Mouse (Mus musculus) gastrocnemius, postnatal 25 days (tissue): ENCODE data around the gene Tnik. TPM values are rescaled to one million over a fixed set of nuclear protein-coding genes. Genes with fewer than 3 reads are reported as not detected.
A peak's percentile ranks its signal among the peaks of the same experiment; 100 is the strongest.

Source experiments
- DNase-seq: peaks from one replicate; pipeline ENCODE4 v3.0.0; 2022
- total RNA-seq, 2 experiments: library from RNA; stranded (reverse); gene quantifications; 1 replicate in 1 of 2; 2 replicates in 1 of 2; pipeline ENCODE4 v1.2.3; 2021

The Tnik gene
- total RNA-seq, 2 experiments from 2014 or later, result 40.6 to 45.9 TPM

DNA sequence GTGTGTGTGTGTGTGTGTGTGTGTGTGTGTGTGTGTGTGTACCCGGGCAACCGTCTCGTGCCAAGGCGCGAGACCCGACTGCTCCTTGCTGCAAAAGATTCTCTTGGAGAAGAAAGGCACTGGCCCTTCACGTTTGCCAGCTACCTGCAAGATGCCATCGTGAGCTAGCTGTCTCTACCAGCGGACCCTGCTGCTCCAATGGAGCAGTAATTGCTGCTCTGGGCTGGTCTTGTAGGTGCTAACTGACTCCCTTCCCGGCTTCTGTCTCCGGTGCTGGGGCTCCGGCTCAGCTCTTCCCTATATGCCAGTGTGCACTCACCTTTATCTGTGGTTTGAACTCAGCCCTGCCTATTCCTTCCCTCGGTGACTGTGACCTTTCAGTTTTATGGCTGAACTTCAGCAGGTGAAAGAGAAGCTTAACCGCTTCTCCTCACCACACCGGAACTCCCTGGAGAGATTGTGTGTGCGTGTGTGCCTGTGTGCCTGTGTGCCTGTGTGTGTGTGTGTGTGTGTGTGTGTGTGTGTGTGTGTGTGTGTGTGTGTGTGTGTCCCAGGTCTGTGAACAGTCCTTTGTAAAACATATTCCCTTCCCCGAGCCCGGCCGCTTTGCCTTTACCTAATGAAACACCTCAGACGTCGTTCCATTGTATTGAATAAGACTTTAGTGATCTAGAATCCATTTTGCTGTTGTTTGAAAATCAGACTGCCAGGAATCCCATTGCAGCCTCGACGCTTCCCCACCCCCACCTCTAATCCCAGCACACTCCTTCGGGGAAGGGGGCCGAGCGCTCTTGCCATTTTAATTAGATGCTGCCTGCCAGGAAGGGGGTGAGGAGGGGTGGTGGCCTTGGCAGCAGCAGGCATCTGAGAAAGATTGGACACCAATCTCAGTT, 1.2 kb downstream of the Tnik start:
- peak; percentile 12 for DNase-seq

DNA sequence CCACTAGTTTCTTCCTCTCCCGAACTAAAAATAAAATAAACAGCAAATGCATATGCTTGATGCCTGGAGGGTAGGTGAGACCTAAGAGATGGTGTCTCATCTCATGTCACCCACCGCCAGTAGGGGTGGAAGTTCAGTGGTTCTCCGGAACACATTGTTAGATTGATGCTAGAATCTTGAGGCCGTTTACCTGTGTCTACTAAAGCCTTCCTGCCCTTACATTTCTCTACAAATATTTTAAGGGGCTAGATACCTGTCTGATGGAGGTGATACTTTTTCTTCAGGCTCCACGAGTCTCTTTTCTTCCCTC, 1.8 kb downstream of the Tnik start:
- DNase-seq, result no peak

DNA sequence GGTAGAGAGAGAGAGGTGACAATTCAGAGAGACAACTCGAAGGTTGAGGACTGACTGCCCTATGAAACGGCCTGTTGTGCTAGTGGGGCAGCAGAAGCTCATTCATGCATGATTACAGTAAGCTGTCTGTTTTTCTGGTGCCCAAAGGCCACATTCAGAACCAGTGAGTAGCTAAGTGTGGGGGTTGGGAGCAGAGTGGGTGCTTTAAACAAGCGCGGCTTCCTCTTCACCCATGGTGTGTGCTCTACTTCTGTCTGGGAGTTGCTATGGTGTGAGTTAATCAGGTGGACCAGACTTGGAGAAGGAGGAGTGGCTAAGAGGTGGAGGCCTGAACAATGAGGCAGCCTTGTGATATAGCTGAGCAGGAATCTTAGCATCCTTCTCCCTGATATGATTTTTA, 2.2 kb downstream of the Tnik start:
- DNase-seq, result no peak

DNA sequence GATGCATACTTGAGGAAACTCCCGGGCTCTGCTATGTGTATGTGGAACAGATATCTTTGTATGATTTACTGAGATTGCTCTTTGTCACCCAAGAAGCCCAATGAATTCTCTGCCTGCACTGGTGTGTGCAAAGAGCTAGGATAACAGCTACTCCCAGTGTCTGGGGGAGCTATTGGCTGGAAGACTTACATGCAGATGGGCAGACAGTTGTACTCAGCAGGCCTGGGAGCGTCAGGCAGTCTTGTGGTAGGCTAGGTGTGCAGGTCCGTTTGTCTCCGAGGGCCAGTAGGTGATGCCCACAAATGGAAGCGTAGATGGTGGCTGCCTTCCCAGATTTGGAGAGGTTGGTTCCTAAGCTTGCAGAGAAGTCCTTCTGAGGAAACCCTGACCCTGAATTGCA, 2.6 kb downstream of the Tnik start:
- DNase-seq, result no peak

DNA sequence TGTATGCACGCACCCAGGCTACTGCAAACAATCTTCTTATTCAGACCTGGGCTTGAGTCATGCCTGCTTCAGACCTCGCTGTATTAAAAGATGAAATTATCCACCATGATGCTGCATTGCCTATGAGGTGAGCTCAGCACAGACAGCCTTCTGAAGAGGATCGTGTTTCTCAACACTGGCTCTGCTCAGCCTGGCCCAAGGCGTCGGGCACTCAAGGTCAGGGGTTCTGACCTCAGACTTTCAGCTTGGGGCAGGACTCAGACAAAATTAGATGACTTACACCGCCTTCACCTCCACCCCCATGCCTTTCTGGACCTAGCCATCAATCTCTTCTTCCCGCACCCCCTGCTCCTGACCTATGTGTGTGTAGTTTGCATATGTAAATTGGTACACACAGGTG, 4.2 kb downstream of the Tnik start:
- DNase-seq, result no peak

DNA sequence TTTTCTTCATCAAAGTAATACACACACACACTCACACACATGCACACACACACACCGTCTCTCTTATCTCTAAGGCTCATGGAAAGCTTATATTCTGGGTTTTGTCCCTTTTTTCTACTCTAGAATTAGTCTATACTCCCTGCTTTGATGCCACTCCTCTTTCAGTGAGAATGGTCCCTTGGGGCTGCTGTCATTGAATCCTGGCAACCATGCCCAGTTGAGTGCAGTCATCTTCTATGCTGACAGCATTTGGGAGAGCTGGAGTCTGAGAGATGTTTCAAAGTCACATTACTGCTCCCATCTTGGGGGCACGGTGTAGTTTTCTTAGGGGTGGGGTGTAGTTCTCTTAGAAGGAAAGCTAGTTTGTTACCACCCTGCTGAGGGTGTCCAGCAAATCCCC, 6.7 kb downstream of the Tnik start:
- no peak for DNase-seq

DNA sequence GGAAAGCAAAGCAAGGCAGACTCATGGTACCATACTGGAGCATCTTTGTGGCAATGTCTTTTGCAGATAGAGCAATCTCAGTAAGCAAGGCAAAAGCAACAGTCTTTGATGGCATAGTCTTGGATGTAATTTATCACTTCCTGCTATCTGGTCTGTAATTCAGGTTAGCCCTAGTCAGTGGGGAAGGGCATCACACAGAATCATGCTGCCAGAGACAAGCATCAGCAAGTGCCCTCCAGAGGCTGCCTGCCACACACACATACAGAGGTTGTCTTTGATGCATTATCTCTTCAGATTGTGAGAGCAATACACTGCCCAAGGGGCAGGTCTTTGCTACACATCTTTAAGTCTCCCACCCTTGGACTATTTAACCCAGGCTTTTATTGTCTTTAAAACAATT, 8.9 kb downstream of the Tnik start:
- DNase-seq, result no peak

DNA sequence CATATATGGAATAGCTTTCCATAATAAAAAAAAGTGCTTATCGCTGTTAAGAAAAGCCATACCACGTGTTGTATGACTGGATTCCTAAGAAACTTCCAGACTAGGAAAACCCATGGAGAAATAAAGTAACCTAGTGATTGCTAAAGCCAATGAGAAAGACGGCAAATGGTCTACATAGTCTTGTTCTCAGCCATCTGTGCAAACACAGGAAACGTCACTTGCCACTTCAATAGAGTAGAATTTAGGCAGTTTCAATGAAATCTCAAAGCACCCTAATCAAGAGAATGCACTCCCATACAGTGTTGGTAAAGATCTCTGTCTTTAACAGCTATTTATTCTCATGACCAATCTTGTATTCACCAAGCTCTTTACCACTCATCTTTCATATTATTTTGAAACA, 11.7 kb downstream of the Tnik start:
- DNase-seq, result no peak

DNA sequence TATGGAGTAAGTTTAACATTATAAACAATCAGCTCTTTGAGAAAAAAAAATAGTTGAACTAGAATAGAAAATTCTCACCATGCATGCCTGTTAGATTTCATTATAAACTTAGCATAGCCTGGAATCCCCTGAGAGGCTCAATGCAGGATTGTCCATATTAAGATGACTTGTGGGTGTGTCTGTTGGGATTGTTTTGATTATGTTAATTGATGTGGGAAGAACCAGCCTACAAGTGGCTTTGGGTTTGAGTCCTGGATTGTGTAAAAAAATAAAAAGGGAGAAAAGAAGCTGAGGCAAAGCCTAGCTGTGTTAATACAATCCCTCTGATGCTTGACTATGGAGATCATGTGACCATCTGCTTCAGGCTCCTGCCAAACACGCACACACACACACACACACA, 26.7 kb downstream of the Tnik start:
- no peak for DNase-seq

DNA sequence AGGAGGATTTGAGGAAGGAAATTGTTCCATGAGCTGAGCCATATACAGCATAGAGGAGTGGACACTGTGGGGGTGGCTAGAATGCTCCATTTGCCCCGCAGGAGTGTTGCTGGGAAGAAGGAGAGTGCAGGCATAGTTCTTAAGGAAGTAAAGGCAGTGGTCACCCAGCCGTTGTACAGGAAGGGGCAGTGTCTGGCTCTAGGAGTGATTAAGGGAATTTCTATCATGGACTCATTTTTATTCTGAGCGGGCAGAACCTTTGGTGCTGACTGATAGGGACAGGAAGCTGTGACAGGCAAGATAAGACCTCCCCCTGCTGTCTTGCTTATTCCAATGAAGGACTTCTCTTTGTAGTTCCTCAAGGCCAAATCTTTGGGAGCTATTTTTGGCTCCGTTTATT, 38.4 kb downstream of the Tnik start:
- no peak for DNase-seq

DNA sequence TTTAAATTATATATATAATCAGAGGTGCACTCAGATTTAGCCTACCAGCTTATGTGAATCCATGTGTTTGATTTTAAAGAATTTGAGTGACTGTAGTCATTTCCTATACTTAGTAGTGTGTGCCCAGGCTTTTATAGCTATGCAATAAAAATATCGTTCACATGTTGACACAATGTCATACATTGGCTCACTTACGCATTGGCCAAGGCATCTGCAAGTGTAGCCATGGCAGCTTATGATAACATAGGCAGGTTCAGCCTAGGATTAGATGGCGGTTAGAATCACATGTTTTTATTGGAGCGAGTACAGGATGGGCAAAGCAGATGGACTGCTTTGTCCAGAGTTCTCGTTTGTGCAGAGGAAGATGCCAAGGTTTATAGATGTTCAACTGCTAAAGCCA, 40.9 kb downstream of the Tnik start:
- no peak for DNase-seq

DNA sequence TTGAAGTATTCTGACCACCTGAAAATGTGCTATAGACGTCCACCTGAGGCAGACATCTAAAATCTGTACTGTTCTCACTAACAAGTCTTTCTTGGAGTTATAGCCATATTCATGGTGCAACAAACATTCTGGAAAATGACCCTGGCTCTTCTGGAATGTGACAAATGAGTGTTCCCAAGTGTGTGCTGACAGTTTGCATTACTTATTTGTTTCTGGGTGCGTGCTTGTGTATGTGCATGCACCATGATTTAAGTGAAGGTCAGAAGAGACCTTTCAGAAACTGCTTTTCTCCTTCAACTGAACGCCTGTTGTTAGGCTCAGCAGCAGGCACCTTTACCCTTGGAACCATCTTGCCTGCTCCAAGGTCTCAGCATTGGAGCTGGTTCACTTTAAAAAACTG, 43.8 kb downstream of the Tnik start:
- no peak for DNase-seq

DNA sequence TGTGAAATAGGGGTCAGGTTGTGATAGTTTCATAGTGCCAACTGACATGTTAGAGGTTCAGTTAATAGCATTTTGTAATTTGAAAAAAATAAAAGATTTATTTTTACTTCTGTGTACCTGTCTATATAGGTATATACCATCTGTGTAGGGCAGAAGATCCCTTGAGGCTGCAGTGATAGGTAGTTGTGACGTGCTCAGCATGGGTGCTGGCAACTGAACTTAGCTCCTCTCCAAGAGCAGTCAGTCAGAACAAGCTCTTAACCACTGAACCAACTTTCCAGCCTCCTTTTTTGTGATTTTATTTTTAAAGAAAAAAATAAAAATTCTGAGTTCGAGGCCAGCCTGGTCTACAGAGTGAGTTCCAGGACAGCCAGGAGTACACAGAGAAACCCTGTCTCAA, 51.4 kb downstream of the Tnik start:
- no peak for DNase-seq

DNA sequence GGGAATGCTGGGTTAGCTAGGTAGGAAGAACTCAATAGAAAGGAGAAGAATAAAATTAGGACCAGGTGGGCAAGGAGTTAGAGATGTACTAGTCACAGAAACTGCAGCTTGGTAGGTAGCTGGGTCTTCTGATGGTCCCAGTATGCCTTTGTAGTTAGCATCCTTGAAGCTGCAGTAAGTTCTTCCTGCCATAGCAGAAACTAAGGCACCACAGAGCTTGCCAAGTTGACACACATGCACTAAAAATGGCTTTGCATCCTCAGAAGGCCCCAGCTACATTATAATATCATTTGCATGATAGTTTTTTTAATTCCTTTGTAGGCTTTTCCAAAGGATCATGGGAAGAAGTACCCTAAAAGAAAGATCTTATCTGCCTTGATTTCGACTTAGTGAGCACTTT, 54.3 kb downstream of the Tnik start:
- DNase-seq, result no peak

DNA sequence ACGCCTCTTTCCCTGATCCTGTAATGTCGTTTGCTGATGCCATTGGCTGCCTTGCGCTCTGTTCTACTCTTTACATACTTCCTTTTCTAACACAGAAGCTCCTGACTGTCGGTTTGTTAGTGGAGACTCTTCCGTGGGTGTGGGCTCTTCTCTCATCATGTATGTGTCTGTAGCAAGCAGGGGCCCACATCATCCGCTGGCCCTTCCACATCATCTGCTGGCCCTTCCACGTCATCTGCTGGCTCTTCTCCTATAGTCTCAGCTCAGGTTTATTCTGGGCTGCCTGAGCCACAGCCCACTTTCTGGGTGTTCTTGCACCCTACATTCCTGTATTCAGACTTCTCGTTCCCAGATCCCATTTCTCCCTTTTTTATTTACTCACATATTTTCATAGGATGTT, 58.6 kb downstream of the Tnik start:
- no peak for DNase-seq

DNA sequence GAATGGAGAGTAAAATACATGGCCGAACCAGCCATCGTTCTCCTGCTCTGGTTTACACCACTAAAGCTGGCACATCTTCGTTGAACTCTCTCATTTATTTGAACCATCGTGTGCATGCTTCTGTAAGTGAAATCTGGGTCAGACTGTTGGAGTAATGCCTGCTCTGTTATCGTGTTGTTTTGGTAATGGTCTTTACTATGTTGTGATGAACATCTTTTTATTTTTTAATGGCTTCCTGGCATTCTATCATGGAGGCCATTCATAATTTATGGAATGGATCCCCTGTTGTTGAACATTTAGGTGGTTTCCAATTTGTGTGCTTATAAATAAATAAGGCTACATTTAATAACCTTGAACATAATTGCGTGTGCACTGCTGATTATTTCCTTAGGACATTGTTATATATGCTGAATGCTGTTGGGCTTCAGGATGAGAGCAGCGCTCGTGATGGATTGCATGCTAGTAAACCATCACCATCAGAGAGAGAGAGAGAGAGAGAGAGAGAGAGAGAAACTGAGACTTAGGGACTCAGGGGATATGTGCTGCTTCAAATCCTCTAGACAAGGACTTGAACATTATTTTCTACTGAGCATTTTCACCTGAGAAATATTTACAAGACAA, 62.7 kb downstream of the Tnik start:
- no peak for DNase-seq

DNA sequence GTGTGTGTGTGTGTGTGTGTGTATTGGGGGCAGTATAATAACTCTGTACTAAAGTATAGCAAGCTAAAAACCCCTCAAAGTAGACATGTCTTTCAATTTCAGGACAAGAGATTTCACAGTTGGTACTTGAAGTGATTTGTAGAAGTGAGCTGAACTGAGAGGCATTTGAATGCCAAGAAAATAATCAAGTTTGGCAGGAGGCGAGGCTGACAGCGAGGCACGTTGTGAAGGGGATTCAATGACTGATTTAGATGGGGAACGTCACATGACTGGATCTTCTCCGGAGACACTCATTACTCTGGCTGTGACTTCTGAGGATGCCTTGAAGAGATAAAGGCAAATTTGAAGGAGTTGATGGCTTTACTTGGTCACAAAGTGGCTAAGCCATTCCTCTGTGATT, 69.3 kb downstream of the Tnik start:
- no peak for DNase-seq

DNA sequence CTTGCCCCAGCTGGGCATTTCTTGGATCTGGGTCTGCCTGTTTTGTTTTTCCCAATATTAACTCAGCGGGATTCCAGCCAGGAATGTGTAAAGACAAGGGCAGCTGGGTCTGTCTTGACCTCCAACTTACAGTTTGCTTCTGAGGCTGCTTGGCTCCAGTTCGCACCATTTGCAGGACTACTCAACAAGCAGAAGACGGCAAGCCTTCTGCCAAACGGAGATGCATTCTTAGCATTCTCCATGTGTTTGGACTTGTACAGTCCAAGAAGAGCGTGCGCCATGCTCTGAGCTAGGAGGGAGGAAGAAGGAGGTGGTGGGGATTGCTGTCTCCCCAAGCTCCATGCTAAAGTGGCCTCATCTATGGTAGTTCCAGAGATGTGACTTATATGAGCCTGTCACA, 70.9 kb downstream of the Tnik start:
- DNase-seq, result peak; percentile 21

DNA sequence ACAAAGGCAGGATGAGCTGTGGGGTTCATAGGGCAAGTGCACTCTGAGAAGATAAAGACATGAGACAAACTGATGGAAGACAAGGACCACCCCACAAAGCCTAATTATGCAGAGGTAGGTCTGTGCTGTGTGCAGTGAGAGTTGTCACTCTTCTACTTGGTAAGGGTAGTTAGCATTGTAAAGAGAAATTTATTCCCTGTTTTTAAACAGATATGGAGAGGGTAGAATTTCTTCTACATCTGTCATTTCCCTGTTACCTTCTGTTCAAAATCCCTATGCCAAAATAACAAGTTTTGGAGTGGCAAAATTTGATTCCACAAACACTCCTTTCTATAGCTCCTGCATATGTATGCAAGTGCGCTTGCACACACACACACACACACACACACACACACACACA, 71.5 kb downstream of the Tnik start:
- no peak for DNase-seq

DNA sequence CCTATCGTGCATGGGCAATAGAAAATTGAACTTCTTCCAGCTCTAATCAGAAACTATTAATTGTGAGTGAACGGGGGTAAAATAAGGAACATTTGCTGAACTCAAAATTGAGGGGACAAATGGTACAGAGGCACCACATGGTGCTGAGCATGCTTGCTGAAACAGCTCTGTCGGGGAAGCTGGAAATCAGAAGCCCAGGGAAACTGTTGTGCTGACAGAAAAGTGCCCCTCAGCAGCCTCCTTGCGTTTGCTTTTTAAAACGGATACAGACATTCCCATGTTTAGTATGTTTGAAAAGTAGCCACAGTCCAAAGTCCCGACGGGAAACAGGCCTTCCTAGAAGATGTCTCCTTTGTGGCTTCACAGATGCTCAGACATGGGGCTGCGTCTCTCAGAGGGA, 77.1 kb downstream of the Tnik start:
- no peak for DNase-seq

DNA sequence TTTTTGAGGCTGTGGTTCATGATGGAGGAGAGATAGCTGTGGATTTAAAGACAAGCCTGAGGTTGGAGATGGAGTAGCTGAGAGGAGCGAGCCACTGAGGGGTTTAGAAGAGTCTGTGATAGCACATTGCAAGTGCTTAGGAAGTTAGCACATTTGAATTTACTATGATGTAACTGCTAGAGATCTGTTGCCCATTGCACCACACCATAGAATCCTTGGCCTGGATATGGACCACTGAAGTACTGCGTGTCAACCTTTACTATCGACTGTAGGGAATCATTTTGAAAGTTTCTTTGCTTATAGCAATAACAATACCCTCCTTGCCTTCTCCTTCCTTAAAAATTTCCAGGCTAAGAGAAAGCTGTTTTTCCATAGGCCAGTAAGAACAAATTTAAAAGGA, 80.2 kb downstream of the Tnik start:
- DNase-seq, result no peak

DNA sequence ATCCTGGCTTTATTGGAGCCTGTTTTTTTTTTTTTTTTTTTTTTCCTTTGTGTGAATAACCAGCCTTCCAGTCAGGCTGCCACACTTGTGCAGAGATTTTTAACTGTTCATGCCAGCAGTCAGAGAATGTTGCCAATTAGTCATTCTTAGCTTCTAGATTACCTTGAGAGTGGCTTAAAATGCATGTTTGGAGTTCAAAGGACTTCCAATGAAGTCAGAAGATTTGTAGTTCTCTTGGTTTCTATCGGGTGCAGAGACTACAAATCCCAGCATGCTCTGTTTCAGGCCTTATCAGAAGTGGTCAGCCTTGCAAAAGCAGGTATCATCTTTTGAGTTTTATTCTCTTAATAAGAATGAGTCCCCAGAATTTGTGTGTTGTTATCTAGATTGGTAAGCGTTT, 80.6 kb downstream of the Tnik start:
- DNase-seq, result no peak

DNA sequence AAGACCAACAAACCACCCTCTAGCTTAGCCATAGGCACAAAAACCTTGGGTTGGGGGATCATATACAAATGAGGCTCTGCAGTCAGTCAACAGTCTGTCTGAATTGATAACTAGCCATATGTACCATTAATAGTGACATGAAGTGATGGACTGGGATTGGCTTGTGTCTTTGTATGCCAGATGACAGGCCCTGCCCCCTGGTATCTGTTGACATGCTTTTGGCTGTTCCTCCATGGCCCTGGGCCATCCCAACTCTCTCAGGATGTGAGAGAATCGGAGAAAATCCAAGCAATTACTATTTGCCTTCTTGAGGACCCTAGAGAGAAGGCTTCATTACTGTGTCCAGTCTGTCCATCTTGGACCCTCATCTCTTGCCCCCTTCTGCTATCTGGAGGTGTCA, 82.4 kb downstream of the Tnik start:
- DNase-seq, result no peak

DNA sequence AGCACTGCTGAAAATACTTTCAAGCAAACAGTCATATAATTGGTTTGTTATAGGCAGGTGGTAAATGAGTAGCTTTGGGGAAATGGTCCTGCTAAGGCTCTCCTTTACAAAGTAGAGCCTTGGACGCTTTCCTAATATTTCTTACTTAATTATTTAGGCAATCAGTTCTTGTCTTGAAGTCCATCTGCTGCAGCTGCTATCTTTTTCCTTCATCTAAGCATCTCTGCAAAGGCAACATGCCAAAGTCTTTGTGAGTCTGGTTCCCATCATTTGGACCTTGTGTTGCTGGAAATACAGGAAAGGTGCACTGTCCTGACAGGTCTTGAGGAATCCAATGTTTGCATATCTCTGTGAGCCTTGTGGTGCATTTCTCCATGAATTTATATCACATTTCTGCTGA, 82.9 kb downstream of the Tnik start:
- no peak for DNase-seq
